Comparison of ENCODE assay signal across 20 mouse cellular contexts in genomic region chr8:110697571-110697970, GRCm38 (mm10).
"Had no signal": no experiment of that assay in that cellular context is flagged by ENCODE, and none has a peak within 500 bp of the region (broad histone marks: within the 10 kb centered on the region; RNA-seq: fewer than 3 reads in every experiment).

No protein-coding gene starts in this region.

- H3K27ac ChIP-seq: kidney, postnatal 0 days; limb, embryonic 12.5 days; limb, embryonic 15.5 days; liver, embryonic 14.5 days; macrophage; midbrain, embryonic 13.5 days; neural tube, embryonic 13.5 days; stomach, embryonic 15.5 days had no signal

- H3K4me3 ChIP-seq: layer of hippocampus, adult 2 months; limb, embryonic 12.5 days; limb, embryonic 15.5 days; midbrain, embryonic 13.5 days; myocyte; neural tube, embryonic 13.5 days; stomach, embryonic 15.5 days had no signal

- DNase-seq: kidney, adult 2 months; kidney, postnatal 25 days; layer of hippocampus, postnatal 36 days; left cerebral cortex, postnatal 4 days; liver, postnatal 0 days; lung, embryonic 14.5 days; right cerebral cortex, postnatal 25 days; spleen, adult 18-20 months; thymus, adult 18-20 months; thymus, postnatal 36 days had no signal
